In genomic region chr11:9060029-9060428, GRCm38 (mm10) we compare ENCODE assay signal across 19 mouse cellular contexts. TPM values are rescaled to one million over a fixed set of nuclear protein-coding genes. Genes with fewer than 3 reads are reported as not detected.
"Had no signal": no experiment of that assay in that cellular context is flagged by ENCODE, and none has a peak within 500 bp of the region (broad histone marks: within the 10 kb centered on the region; RNA-seq: fewer than 3 reads in every experiment).

No protein-coding gene starts in this region.

- H3K4me1 ChIP-seq: limb, embryonic 12.5 days; midbrain, embryonic 12.5 days; neural tube, embryonic 15.5 days had no signal

- H3K9me3 ChIP-seq: limb, embryonic 12.5 days; midbrain, embryonic 12.5 days; neural tube, embryonic 15.5 days had no signal

- H3K27ac ChIP-seq: kidney, postnatal 0 days; layer of hippocampus, adult 2 months; limb, embryonic 12.5 days; liver, embryonic 14.5 days; midbrain, embryonic 12.5 days; neural tube, embryonic 15.5 days had no signal

- H3K4me3 ChIP-seq: layer of hippocampus, adult 2 months; limb, embryonic 12.5 days; midbrain, embryonic 12.5 days; neural tube, embryonic 15.5 days had no signal

- H3K36me3 ChIP-seq: limb, embryonic 12.5 days; midbrain, embryonic 12.5 days; neural tube, embryonic 15.5 days had no signal

- DNase-seq: kidney, adult 11 months; kidney, adult 9 months; kidney, postnatal 4 days; liver; lung, embryonic 14.5 days; lung, postnatal 10 days; lung, postnatal 4 days; right cerebral cortex, postnatal 4 days; spleen, adult 18-20 months; thymus, adult 2 months; thymus, postnatal 4 days had no signal

- H3K27me3 ChIP-seq: limb, embryonic 12.5 days; midbrain, embryonic 12.5 days; neural tube, embryonic 15.5 days had no signal

- H3K9ac ChIP-seq: limb, embryonic 12.5 days; liver, embryonic 14.5 days; lung, embryonic 14.5 days; midbrain, embryonic 12.5 days; neural tube, embryonic 15.5 days had no signal

- H3K4me2 ChIP-seq: limb, embryonic 12.5 days; lung, embryonic 14.5 days; midbrain, embryonic 12.5 days; neural tube, embryonic 15.5 days had no signal

RNA-seq across cellular contexts. Expression of gene Sun3, which starts 11.2 kb away (rescaled TPM):
- total RNA-seq: megakaryocyte-erythroid progenitor cell, adult 5-6 weeks; midbrain, postnatal 0 days had no signal
- polyA plus RNA-seq: limb, embryonic 12.5 days; liver, embryonic 14.5 days; lung, embryonic 14.5 days; midbrain, embryonic 12.5 days; midbrain, postnatal 0 days; thymus, adult 2 months had no signal

RNA-seq across cellular contexts. Expression of gene Gm11992, which starts 11.6 kb away (rescaled TPM):
- total RNA-seq: megakaryocyte-erythroid progenitor cell, adult 5-6 weeks had no signal

RNA-seq across cellular contexts. Expression of gene Upp1, which starts 57.9 kb away (rescaled TPM):
- total RNA-seq: megakaryocyte-erythroid progenitor cell, adult 5-6 weeks had no signal
